Mouse (Mus musculus): Measurements from ENCODE around the gene Ifi203.
"Not testable (repeated sequence)": the region's sequence is repeated elsewhere in the genome, so short reads cannot be mapped to it uniquely, and the experiment has no call there.

DNA sequence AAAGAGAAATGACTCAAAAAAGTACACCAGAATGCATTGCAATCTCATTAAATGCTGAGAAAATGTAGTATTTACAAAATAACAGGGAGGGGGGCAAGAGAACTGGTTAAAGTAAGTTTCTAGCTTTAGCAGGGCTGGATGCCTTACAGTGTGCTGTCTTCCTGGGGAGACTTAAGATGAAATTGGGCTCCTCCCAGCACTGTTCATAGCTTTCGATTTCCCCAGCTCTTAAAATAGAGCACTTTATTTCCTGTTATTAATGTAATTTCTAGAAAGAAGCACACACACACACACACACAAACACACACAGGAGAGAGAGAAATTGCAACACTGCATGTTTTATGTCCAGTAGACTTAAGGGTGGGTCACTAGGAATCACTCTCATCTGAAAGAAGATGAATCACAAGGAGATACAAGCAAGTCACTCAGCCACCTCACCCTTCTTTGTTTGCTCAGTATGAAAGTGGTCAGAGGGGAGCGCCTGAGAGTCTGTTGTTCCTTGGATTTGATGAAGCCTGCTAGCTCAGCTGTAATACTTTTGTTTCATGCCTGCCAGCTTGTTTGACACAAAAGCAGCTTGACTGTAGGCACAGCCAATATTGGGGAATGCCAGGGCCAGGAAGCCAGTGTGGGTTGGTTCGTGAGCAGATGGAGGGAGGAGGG is 62.3 kb downstream of the Ifi203 start:
- TF ChIP-seq CTCF (IDR thresholded peaks at IDR 0.05; ENCODE audit: insufficient read depth, low read length); POLR2A (IDR thresholded peaks at IDR 0.05; ENCODE audit: borderline replicate concordance, extremely low read depth, low read depth, low read length): not testable (repeated sequence)
